Mouse (Mus musculus) liver, embryonic 16.5 days (tissue): Measurements from ENCODE around the gene Evi2. TPM values are rescaled to one million over a fixed set of nuclear protein-coding genes. Genes with fewer than 3 reads are reported as not detected.
A peak's percentile ranks its signal among the peaks of the same experiment; 100 is the strongest.

Experiments used
- ATAC-seq: fragments of 200-750 bp; cut with Nextera tagmentation; 2 replicates; pipeline ENCODE4 v1.8.0; 2017; ENCODE audit warnings: low read depth, mild to moderate bottlenecking, moderate number of reproducible peaks, moderate library complexity
- H3K27ac ChIP-seq: fragments of 300-500 bp; sonication (generic); 2 replicates; pipeline ENCODE4 v1.5.1; 2014; ENCODE audit warnings: mild to moderate bottlenecking, low read length
- H3K27me3 ChIP-seq: fragments of 300-500 bp; sonication (generic); 2 replicates; pipeline ENCODE4 v1.6.1; 2014; ENCODE audit warnings: low read depth, low read length, mixed read lengths; ENCODE audit not compliant: control insufficient read depth, insufficient read depth
- H3K36me3 ChIP-seq: fragments of 300-500 bp; sonication (generic); 2 replicates; pipeline ENCODE4 v1.6.1; 2014; ENCODE audit warnings: mild to moderate bottlenecking; ENCODE audit not compliant: control insufficient read depth, insufficient read depth
- H3K4me1 ChIP-seq: fragments of 300-500 bp; sonication (generic); 2 replicates; pipeline ENCODE4 v1.6.1; 2014; ENCODE audit warnings: low read depth, low read length, mixed read lengths; ENCODE audit not compliant: control insufficient read depth
- H3K4me2 ChIP-seq: fragments of 300-500 bp; sonication (generic); 2 replicates; pipeline ENCODE4 v1.6.1; 2014; ENCODE audit warnings: low read depth, low read length, mixed read lengths
- H3K4me3 ChIP-seq: fragments of 300-500 bp; sonication (generic); 2 replicates; pipeline ENCODE4 v1.5.1; 2014; ENCODE audit warnings: low read depth, mild to moderate bottlenecking, low read length
- H3K9ac ChIP-seq: fragments of 300-500 bp; sonication (generic); 2 replicates; pipeline ENCODE4 v1.6.1; 2014; ENCODE audit warnings: low read depth, low read length
- H3K9me3 ChIP-seq: fragments of 300-500 bp; sonication (generic); replicated peaks from 2 replicates; pipeline ENCODE4 v1.6.1; 2016; ENCODE audit warnings: low read length; ENCODE audit not compliant: control insufficient read depth
- WGBS: fragments of 180-500 bp; shearing (Covaris S2); extraction: QIAGEN DNeasy Blood & Tissue Kit; methylation state at CpG from one replicate; pipeline ENCODE4 v1.1.7; 2014; ENCODE audit not compliant: insufficient replicate concordance; 5-methylcytosine and 5-hydroxymethylcytosine counted together
- polyA plus RNA-seq: library from polyadenylated mRNA; unstranded; fragments of >200 nt; fragmentation: Nextera tagmentation; extraction: Ambion mirVana; gene quantifications from 2 replicates; pipeline ENCODE4 v1.2.1, GENCODE M21; 2015

Gene Evi2
- polyA plus RNA-seq, 1 experiment from 2014 or later = 0.59 TPM

DNA sequence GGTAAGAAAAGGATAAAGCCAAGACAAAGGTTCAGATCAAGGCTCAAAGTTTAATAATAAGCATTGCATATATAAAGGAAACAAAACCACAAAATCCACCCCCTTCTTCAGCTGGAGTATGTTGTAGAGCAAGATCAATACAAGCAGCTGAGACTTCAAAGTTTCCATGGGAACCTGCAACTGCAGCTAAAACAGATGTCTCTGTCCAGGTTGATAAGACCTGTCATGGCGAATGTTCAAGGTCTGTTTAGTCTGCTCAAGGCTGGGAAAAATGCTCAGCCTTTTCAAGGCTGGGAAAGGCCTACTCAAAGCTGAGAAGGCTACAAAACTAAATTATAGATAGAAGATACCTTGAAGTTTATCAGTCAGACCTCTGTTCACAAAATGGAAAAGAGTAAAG is 22.2 kb upstream of the Evi2 start:
- no peak for ATAC-seq

DNA sequence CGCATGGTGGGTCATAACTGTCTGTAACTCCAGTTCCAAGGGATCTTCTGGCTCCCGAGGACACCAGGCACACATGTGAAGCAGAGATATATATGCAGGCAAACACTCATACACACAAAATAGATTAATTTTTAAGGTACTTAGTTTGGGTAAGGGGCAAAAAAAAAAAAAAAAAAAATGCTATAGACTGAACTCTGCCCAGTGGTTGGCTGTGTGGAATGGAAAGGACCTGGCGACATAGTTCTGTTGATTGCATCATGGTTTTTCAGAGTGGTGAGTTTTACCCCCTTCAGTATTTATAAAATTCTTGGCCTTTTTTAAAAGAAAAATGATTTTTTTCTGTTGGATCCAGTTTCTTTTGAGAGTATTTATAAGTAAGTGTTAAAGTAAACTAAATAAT is 5.9 kb upstream of the Evi2 start:
- Histone ChIP-seq H3K9ac (no peak overlapping the region), H3K27me3 (no peaks in the 10 kb centered on the region), H3K4me2 (no peak overlapping the region), H3K9me3 (no peaks in the 10 kb centered on the region), H3K27ac (no peak overlapping the region), H3K4me1 (peaks cover 2% of the 10 kb centered on the region; the same call in 1 of the 2 replicates), H3K4me3 (no peak overlapping the region), H3K36me3 (no peaks in the 10 kb centered on the region)
- ATAC-seq = no peak
- 51% methylated on average over 3 of the region's 3 CpGs for WGBS

More for the DNA sequence above, 22.2 kb upstream of the Evi2 start:
- peaks cover 2% of the 10 kb centered on the region for H3K4me1 ChIP-seq
- 13% methylated on average over 1 of the region's 1 CpGs for WGBS
- H3K27ac ChIP-seq = no peak overlapping the region
- H3K36me3 ChIP-seq = peaks cover 7% of the 10 kb centered on the region
- H3K27me3 ChIP-seq = no peaks in the 10 kb centered on the region
- no peak overlapping the region for H3K9ac ChIP-seq
- no peak overlapping the region for H3K4me3 ChIP-seq
- no peaks in the 10 kb centered on the region for H3K9me3 ChIP-seq
- H3K4me2 ChIP-seq = no peak overlapping the region

DNA sequence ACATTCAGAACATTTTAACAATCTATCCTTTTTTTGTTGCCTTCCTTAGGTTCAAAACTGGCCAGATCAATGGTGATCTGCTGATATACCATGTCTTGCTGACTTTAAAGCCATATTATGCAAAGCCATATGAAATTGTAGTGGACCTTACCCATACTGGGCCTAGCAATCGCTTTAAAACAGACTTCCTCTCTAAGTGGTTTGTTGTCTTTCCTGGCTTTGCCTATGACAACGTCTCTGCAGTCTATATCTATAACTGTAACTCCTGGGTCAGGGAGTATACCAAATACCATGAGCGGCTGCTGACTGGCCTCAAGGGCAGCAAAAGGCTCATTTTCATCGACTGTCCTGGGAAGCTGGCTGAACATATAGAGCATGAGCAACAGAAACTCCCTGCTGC is 5.2 kb upstream of the Evi2 start:
- Histone ChIP-seq H3K9me3 (no peaks in the 10 kb centered on the region), H3K4me2 (no peak overlapping the region), H3K9ac (no peak overlapping the region), H3K36me3 (no peaks in the 10 kb centered on the region), H3K4me3 (no peak overlapping the region), H3K27me3 (no peaks in the 10 kb centered on the region), H3K4me1 (peaks cover 2% of the 10 kb centered on the region; the same call in 1 of the 2 replicates), H3K27ac (no peak overlapping the region)
- 15% methylated on average over 4 of the region's 4 CpGs for WGBS
- no peak for ATAC-seq

DNA sequence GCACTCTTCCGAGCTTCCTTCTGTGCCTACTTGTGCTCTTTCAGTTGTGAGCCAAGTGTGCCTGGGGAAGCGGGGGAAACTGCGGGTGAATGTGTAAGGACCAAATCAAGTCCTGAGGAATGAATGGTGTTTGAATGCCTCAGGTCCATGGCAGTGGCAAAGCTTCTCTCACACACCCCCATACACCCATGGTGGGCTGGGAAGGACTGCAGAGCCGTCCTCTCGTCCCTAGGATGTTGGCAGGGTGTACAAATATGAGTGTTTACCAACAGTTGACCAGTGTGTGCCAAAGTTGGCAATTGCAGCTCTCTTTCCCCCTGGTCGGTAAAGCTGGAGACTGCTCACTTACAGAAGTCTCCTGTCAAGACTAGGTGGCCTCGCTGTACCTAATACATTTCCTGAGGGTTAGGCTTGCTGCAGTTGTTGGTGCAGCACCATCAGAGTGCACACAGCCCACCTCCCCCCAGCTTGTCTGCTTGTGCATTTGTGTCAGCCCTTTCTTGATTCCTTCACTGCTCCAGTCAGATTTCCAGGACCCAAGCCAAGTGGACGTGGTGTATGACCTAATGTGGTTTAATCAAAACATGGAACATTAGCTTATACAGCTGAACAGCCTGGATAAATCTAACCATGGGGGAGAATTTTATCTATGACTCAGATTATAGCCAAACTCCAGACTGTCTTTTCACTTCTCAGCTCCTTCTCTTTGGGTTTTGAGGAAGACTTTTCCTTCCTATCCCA is 3.7 kb upstream of the Evi2 start:
- no peak overlapping the region for H3K4me2 ChIP-seq
- H3K9ac ChIP-seq = no peak overlapping the region
- ATAC-seq = no peak
- peaks cover 2% of the 10 kb centered on the region; the same call in 1 of the 2 replicates for H3K4me1 ChIP-seq
- H3K4me3 ChIP-seq = no peak overlapping the region
- no peaks in the 10 kb centered on the region for H3K36me3 ChIP-seq
- no peaks in the 10 kb centered on the region for H3K9me3 ChIP-seq
- WGBS = 66% methylated on average over 8 of the region's 8 CpGs
- H3K27me3 ChIP-seq = no peaks in the 10 kb centered on the region
- H3K27ac ChIP-seq = no peak overlapping the region

DNA sequence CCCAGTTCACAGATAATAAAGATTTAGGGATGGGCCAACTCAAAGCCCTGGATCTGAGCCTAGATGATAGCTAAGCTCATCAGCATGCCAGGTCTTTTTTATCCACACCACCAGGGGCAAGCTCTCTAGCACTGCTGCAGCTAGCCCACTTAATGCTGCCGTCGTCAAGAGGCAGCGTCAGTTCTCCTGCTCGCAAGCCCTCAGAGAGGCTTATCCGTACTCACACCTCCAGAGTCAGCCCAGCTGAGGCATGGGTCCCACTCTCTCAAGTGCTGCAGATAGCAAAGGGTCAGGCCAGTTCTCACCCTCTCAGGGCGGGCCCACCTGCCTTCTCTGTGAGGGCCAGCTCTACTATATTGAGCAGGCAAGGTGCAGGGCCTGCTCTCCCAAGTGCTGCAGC is 2.9 kb upstream of the Evi2 start:
- no peak for ATAC-seq
- H3K4me1 ChIP-seq = peaks cover 2% of the 10 kb centered on the region; the same call in 1 of the 2 replicates
- no peak overlapping the region for H3K4me2 ChIP-seq
- H3K4me3 ChIP-seq = no peak overlapping the region
- no peak overlapping the region for H3K9ac ChIP-seq
- no peak overlapping the region for H3K27ac ChIP-seq
- H3K27me3 ChIP-seq = no peaks in the 10 kb centered on the region
- no peaks in the 10 kb centered on the region for H3K36me3 ChIP-seq
- 19% methylated on average over 6 of the region's 6 CpGs for WGBS
- H3K9me3 ChIP-seq = no peaks in the 10 kb centered on the region

DNA sequence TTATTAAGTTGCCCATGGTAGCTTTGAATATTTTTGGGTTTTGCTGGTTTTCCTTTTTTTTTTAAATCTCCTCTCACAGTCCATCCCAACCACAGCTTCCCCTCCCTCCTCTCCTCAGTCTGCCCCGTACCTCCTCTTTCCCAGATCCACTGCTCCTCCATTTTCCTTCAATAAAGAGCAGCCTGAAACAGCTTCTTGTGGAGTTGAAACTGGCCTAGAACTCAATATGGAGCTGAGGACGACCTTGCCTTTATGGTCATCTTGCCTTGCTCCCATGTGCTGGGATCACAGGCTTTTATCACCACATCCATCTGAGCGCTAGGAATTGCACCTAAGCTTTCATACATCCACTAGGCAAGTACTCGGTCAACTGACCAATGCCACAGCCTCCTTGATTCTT is 1.1 kb upstream of the Evi2 start:
- Histone ChIP-seq H3K9ac (no peak overlapping the region), H3K4me2 (no peak overlapping the region), H3K27ac (no peak overlapping the region), H3K4me1 (peaks cover 11% of the 10 kb centered on the region), H3K27me3 (no peaks in the 10 kb centered on the region), H3K36me3 (no peaks in the 10 kb centered on the region), H3K4me3 (no peak overlapping the region), H3K9me3 (no peaks in the 10 kb centered on the region)
- WGBS = 70% methylated on average over 4 of the region's 4 CpGs
- no peak for ATAC-seq

DNA sequence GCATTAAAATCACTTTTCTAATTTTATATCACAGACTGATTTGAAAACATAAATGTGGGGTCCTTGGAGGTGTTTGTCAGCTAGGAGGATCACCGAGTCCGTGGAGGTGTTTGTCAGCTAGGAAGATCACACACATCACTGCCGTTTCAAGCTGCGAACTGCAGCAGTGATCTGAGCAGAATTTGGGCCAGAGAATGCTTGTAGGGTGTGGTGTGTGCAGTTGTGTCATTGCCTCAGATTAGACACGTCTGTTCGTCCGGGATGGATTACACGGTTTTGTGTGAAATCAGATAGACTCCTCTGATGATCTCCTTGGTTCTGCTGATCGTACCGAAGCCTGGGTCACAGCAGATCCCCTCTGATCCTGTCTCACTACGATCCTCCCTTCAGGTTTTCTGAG is 385 bp upstream of the Evi2 start:
- no peaks in the 10 kb centered on the region for H3K9me3 ChIP-seq
- no peaks in the 10 kb centered on the region for H3K36me3 ChIP-seq
- no peak overlapping the region for H3K9ac ChIP-seq
- H3K27ac ChIP-seq = no peak overlapping the region
- no peak for ATAC-seq
- WGBS = 31% methylated on average over 11 of the region's 11 CpGs
- H3K4me2 ChIP-seq = no peak overlapping the region
- peaks cover 11% of the 10 kb centered on the region for H3K4me1 ChIP-seq
- no peak overlapping the region for H3K4me3 ChIP-seq
- no peaks in the 10 kb centered on the region for H3K27me3 ChIP-seq

DNA sequence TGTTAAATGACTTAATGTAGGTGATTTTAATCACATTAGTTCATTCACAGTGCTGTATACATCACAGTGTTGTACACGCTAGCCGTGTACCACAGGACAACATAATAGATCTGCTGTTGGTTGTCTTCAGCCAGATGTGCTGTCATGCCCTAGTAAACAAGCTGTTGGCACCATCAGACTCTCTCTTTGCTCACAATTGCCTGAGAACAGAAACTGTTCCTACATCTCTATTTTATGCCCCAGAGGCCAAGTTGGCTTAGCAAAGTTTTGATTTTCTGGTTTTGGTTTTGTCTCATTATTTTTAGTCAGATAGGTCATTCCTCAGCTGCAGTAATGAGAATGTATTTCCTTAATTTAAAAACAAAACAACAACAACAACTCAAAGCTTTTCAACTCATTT is 653 bp downstream of the Evi2 start:
- Histone ChIP-seq H3K4me2 (peak overlapping the region; percentile 14; the same call in 1 of the 2 replicates), H3K4me3 (peak overlapping the region; percentile 13; the same call in 1 of the 2 replicates), H3K27ac (no peak overlapping the region), H3K9me3 (no peaks in the 10 kb centered on the region), H3K36me3 (no peaks in the 10 kb centered on the region), H3K4me1 (peaks cover 11% of the 10 kb centered on the region), H3K9ac (no peak overlapping the region), H3K27me3 (no peaks in the 10 kb centered on the region)
- WGBS = 81% methylated on average over 2 of the region's 2 CpGs
- ATAC-seq = no peak

DNA sequence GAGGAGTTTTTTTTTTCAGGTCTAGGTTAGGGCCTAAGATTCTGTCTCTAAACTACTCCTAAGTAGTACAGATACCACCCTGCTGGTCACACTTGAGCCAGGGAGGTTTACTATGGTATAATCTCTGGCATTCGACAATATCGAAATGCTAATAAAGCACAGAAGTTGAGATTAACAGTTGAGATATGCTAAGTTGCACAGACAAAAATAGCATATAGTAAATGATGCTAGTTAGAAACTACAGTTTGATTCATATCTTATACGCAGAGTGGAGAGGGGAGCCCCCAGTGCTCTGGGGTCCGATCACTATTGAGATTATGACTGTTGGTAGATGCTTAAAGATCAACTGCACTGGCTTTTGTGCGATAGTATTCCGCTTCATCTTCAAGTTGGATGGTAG is 1.2 kb downstream of the Evi2 start:
- Histone ChIP-seq H3K4me3 (no peak overlapping the region; the same call in 1 of the 2 replicates), H3K9ac (no peak overlapping the region), H3K4me1 (peaks cover 11% of the 10 kb centered on the region), H3K27me3 (no peaks in the 10 kb centered on the region), H3K36me3 (no peaks in the 10 kb centered on the region), H3K4me2 (peak overlapping the region; percentile 14; the same call in 1 of the 2 replicates), H3K27ac (no peak overlapping the region), H3K9me3 (no peaks in the 10 kb centered on the region)
- 72% methylated on average over 6 of the region's 6 CpGs for WGBS
- no peak for ATAC-seq
